Mouse (Mus musculus) heart, postnatal 0 days (tissue): ENCODE measurements around the gene Il17rb. TPM values are rescaled to one million over a fixed set of nuclear protein-coding genes. Genes with fewer than 3 reads are reported as not detected.

Experiments used
- ATAC-seq: fragments of 200-750 bp; cut with Nextera tagmentation; 2 replicates; pipeline ENCODE4 v1.8.0; 2017; ENCODE audit warnings: low read depth, moderate number of reproducible peaks, moderate library complexity; ENCODE audit not compliant: insufficient read depth
- DNase-seq: peaks from one replicate; pipeline ENCODE4 v3.0.0-alpha.2; 2016; ENCODE audit warnings: low spot score
- H3K27ac ChIP-seq: fragments of 300-500 bp; sonication (generic); 2 replicates; pipeline ENCODE4 v1.5.1; 2014; ENCODE audit warnings: low read depth, mild to moderate bottlenecking
- H3K27me3 ChIP-seq: fragments of 300-500 bp; sonication (generic); 2 replicates; pipeline ENCODE4 v1.6.1; 2014; ENCODE audit warnings: low read length, mixed read lengths; ENCODE audit not compliant: control insufficient read depth, insufficient read depth
- H3K36me3 ChIP-seq: fragments of 300-500 bp; sonication (generic); replicated peaks from 2 replicates; pipeline ENCODE4 v1.6.1; 2014; ENCODE audit warnings: low read length, mixed read lengths; ENCODE audit not compliant: control insufficient read depth, insufficient read depth
- H3K4me1 ChIP-seq: fragments of 300-500 bp; sonication (generic); 2 replicates; pipeline ENCODE4 v1.6.1; 2014; ENCODE audit warnings: antibody characterized with exemption; ENCODE audit not compliant: control insufficient read depth, insufficient read depth
- H3K4me2 ChIP-seq: fragments of 300-500 bp; sonication (generic); 2 replicates; pipeline ENCODE4 v1.6.1; 2014; ENCODE audit warnings: low read depth, mild to moderate bottlenecking, low read length, moderate library complexity
- H3K4me3 ChIP-seq: fragments of 300-500 bp; sonication (generic); 2 replicates; pipeline ENCODE4 v1.5.1; 2014; ENCODE audit warnings: low read depth, low read length
- H3K9ac ChIP-seq: fragments of 300-500 bp; sonication (generic); replicated peaks from 2 replicates; pipeline ENCODE4 v1.6.1; 2014; ENCODE audit warnings: low read depth, low read length, mixed read lengths
- H3K9me3 ChIP-seq: fragments of 300-500 bp; sonication (generic); replicated peaks from 2 replicates; pipeline ENCODE4 v1.6.1; 2016; ENCODE audit warnings: low read length; ENCODE audit not compliant: control insufficient read depth
- CTCF ChIP-seq: IDR thresholded peaks from 2 replicates; pipeline ENCODE4 v1.5.1; 2016; ENCODE audit warnings: antibody characterized with exemption, control low read depth, low read depth
- EP300 ChIP-seq: IDR thresholded peaks from 2 replicates; pipeline ENCODE4 v1.6.1; 2016; ENCODE audit warnings: antibody characterized with exemption, low read depth
- WGBS: fragments of 180-500 bp; shearing (Covaris S2); extraction: QIAGEN DNeasy Blood & Tissue Kit; methylation state at CpG from one replicate; pipeline ENCODE4 v1.1.7; 2014; 5-methylcytosine and 5-hydroxymethylcytosine counted together
- polyA plus RNA-seq: library from polyadenylated mRNA; unstranded; fragments of >200 nt; fragmentation: Nextera tagmentation; extraction: Ambion mirVana; gene quantifications from 2 replicates; pipeline ENCODE4 v1.2.1, GENCODE M21; 2015
- total RNA-seq: library from RNA; depleted of rRNA; stranded (reverse); fragments of >200 nt; gene quantifications from 2 replicates; pipeline ENCODE4 v1.2.3, GENCODE M21; 2014; ENCODE audit warnings: low replicate concordance

Gene Il17rb
- total and polyA plus RNA-seq, 2 experiments from 2014 or later = 0.22 TPM; not detected in 1

GRCm38 (mm10) chr14:30014487-30014886 lies 5.8 kb upstream of the Il17rb start:
- H3K27ac ChIP-seq = no peak overlapping the region
- peaks cover 7% of the 10 kb centered on the region for H3K27me3 ChIP-seq
- TF ChIP-seq CTCF (no peak), EP300 (no peak)
- no peak overlapping the region for H3K9ac ChIP-seq
- ATAC-seq = no peak
- H3K4me2 ChIP-seq = no peak overlapping the region; the same call in 1 of the 2 replicates
- no peak for DNase-seq
- H3K36me3 ChIP-seq = no peaks in the 10 kb centered on the region
- WGBS = 66% methylated on average over 10 of the region's 10 CpGs
- no peaks in the 10 kb centered on the region for H3K4me1 ChIP-seq
- H3K4me3 ChIP-seq = no peak overlapping the region
- no peaks in the 10 kb centered on the region for H3K9me3 ChIP-seq

GRCm38 (mm10) chr14:30011886-30012560 lies 3.3 kb upstream of the Il17rb start:
- H3K4me2 ChIP-seq = no peak overlapping the region
- H3K9ac ChIP-seq = no peak overlapping the region
- H3K4me3 ChIP-seq = no peak overlapping the region
- H3K4me1 ChIP-seq = no peaks in the 10 kb centered on the region
- ATAC-seq (no peak), DNase-seq (no peak)
- TF ChIP-seq EP300 = no peak
- TF ChIP-seq CTCF = no peak
- WGBS = 77% methylated on average over 10 of the region's 10 CpGs
- H3K9me3 ChIP-seq = no peaks in the 10 kb centered on the region
- no peaks in the 10 kb centered on the region for H3K36me3 ChIP-seq
- H3K27ac ChIP-seq = no peak overlapping the region
- peaks cover 23% of the 10 kb centered on the region for H3K27me3 ChIP-seq

- Histone ChIP-seq H3K4me1 (no peaks in the 10 kb centered on the region), H3K27me3 (peaks cover 23% of the 10 kb centered on the region), H3K36me3 (no peaks in the 10 kb centered on the region), H3K27ac (peak overlapping the region; percentile 18; the same call in 1 of the 2 replicates), H3K9ac (no peak overlapping the region), H3K9me3 (no peaks in the 10 kb centered on the region), H3K4me3 (no peak overlapping the region), H3K4me2 (peak overlapping the region; percentile 74; the same call in 1 of the 2 replicates)
- WGBS = 64% methylated on average over 10 of the region's 10 CpGs
- ATAC-seq = no peak
- no peak for DNase-seq
- TF ChIP-seq EP300 = no peak
- TF ChIP-seq CTCF = no peak
These were observed 1.3 kb upstream of the Il17rb start for GRCm38 (mm10) chr14:30009864-30010560.

- Histone ChIP-seq H3K27ac (no peak overlapping the region), H3K36me3 (peaks cover 32% of the 10 kb centered on the region), H3K4me1 (no peaks in the 10 kb centered on the region), H3K9ac (no peak overlapping the region), H3K9me3 (no peaks in the 10 kb centered on the region), H3K4me2 (no peak overlapping the region), H3K4me3 (no peak overlapping the region), H3K27me3 (no peaks in the 10 kb centered on the region)
- WGBS = 66% methylated on average over 3 of the region's 3 CpGs
- TF ChIP-seq EP300 = no peak
- TF ChIP-seq CTCF = no peak
- ATAC-seq = no peak
- DNase-seq = no peak
These were observed 9.3 kb downstream of the Il17rb start for GRCm38 (mm10) chr14:29999475-29999811.

- TF ChIP-seq EP300 = no peak
- TF ChIP-seq CTCF = no peak
- no peak overlapping the region for H3K4me2 ChIP-seq
- H3K27ac ChIP-seq = no peak overlapping the region
- DNase-seq (no peak), ATAC-seq (no peak)
- no peaks in the 10 kb centered on the region for H3K27me3 ChIP-seq
- H3K9me3 ChIP-seq = no peaks in the 10 kb centered on the region
- H3K4me3 ChIP-seq = no peak overlapping the region
- H3K36me3 ChIP-seq = peaks cover 37% of the 10 kb centered on the region
- no peak overlapping the region for H3K9ac ChIP-seq
- 74% methylated on average over 13 of the region's 13 CpGs for WGBS
- no peaks in the 10 kb centered on the region for H3K4me1 ChIP-seq
These were observed 9.8 kb downstream of the Il17rb start for GRCm38 (mm10) chr14:29998747-29999474.
